ENCODE assay signal across 13 mouse cellular contexts in the genomic region with DNA sequence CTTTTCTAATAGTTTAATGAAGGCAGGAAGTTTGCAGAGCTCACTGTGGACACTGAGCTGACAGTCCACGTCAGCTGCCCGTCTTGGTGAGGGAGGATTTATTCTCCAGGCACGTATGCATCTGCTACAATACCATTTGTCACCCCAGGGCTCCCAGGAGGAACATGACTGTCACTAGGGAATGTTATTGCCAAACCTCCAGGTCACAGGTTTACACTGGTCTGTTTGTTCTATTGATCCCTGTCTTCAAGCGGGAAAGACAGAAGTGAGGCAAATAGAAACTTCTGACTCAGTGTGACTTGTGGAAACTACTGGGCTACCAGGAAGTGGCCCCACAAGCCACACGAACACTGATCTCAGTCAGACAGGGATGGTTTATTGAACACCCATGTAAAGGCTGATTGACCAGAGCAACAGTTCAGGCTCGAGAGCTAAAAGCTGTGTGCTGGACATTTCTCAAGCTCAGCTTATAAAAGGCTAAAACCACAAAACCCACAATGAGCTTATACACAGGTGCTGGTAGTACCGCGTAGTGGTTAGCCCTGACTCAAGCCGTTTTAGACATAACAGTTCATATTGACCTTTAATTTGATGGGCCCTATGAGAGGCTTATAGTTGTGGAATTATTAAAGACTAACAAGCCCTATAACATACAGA. TPM values are rescaled to one million over a fixed set of nuclear protein-coding genes. Genes with fewer than 3 reads are reported as not detected.
DNase-seq lines count a peak whose midpoint lies in the region; ATAC-seq and TF ChIP-seq lines count a peak whose summit lies in the region.
"Had no signal": no experiment of that assay in that cellular context is flagged by ENCODE, and none has a peak within 500 bp of the region (broad histone marks: within the 10 kb centered on the region; RNA-seq: fewer than 3 reads in every experiment).

No protein-coding gene starts in this region.

- no peak for ATAC-seq in hindbrain, embryonic 15.5 days (ENCODE audit: low FRiP score, low read depth)
- peak; percentile 83 for ATAC-seq in liver, embryonic 16.5 days (ENCODE audit: low read depth)
- ATAC-seq in forebrain, embryonic 12.5 days (ENCODE audit: low FRiP score), result no peak
- ATAC-seq: activated CD4-positive, CD25-positive, alpha-beta regulatory T cell, adult 4 months had no signal

- H3K36me3 ChIP-seq in hindbrain, embryonic 15.5 days, result no peaks in the 10 kb centered on the region
- H3K36me3 ChIP-seq in hindbrain, embryonic 10.5 days, result no peaks in the 10 kb centered on the region
- H3K36me3 ChIP-seq in liver, embryonic 16.5 days (ENCODE audit: control insufficient read depth, insufficient read depth), result no peaks in the 10 kb centered on the region
- no peaks in the 10 kb centered on the region for H3K36me3 ChIP-seq in forebrain, embryonic 12.5 days (replicated peaks)
- H3K36me3 ChIP-seq: kidney, embryonic 15.5 days had no signal

- H3K9me3 ChIP-seq in hindbrain, embryonic 15.5 days, result no peaks in the 10 kb centered on the region
- no peaks in the 10 kb centered on the region for H3K9me3 ChIP-seq in hindbrain, embryonic 10.5 days
- no peaks in the 10 kb centered on the region for H3K9me3 ChIP-seq in liver, embryonic 16.5 days (replicated peaks; ENCODE audit: control insufficient read depth, low read length)
- no peaks in the 10 kb centered on the region for H3K9me3 ChIP-seq in forebrain, embryonic 12.5 days
- H3K9me3 ChIP-seq: kidney, embryonic 15.5 days had no signal

- no peak for DNase-seq in hindbrain, embryonic 10.5 days (ENCODE audit: low spot score)
- peak; percentile 57 for DNase-seq in 3T3-L1 (ENCODE audit: low read depth, low spot score)
- no peak for DNase-seq in thymus, postnatal 25 days
- DNase-seq in right cerebral cortex, adult 18-20 months, result no peak
- DNase-seq: gastrocnemius, postnatal 25 days; lung, adult 18-20 months; spleen, adult 18-20 months had no signal

- H3K4me3 ChIP-seq in hindbrain, embryonic 15.5 days, result no peak overlapping the region
- no peak overlapping the region for H3K4me3 ChIP-seq in hindbrain, embryonic 10.5 days
- no peak overlapping the region for H3K4me3 ChIP-seq in bone marrow macrophage, adult 2 months (ENCODE audit: insufficient read depth, low read length)
- no peak overlapping the region for H3K4me3 ChIP-seq in liver, embryonic 16.5 days (ENCODE audit: low read depth, low read length)
- no peak overlapping the region for H3K4me3 ChIP-seq in forebrain, embryonic 12.5 days (replicated peaks)
- H3K4me3 ChIP-seq: kidney, embryonic 15.5 days had no signal

- no peaks in the 10 kb centered on the region for H3K27me3 ChIP-seq in hindbrain, embryonic 15.5 days
- no peaks in the 10 kb centered on the region for H3K27me3 ChIP-seq in hindbrain, embryonic 10.5 days (ENCODE audit: insufficient read depth, poor library complexity, severe bottlenecking)
- H3K27me3 ChIP-seq in liver, embryonic 16.5 days (ENCODE audit: control insufficient read depth, insufficient read depth, low read depth, low read length), result no peaks in the 10 kb centered on the region
- H3K27me3 ChIP-seq in forebrain, embryonic 12.5 days, result no peaks in the 10 kb centered on the region
- H3K27me3 ChIP-seq: kidney, embryonic 15.5 days had no signal

- H3K27ac ChIP-seq in hindbrain, embryonic 15.5 days (replicated peaks), result 0 out of 2 replicates have a peak overlapping the region, but pooled peaks have one; percentile 45
- no peak overlapping the region for H3K27ac ChIP-seq in hindbrain, embryonic 10.5 days
- H3K27ac ChIP-seq in bone marrow macrophage, adult 2 months (ENCODE audit: insufficient read depth, low read depth, low read length), result peak overlapping the region; percentile 64
- H3K27ac ChIP-seq in liver, embryonic 16.5 days (ENCODE audit: low read length), result peak overlapping the region; percentile 48
- H3K27ac ChIP-seq in forebrain, embryonic 12.5 days, result no peak overlapping the region
- H3K27ac ChIP-seq: kidney, embryonic 15.5 days had no signal

- peaks cover 6% of the 10 kb centered on the region for H3K4me1 ChIP-seq in hindbrain, embryonic 15.5 days (replicated peaks)
- no peaks in the 10 kb centered on the region; the same call in 1 of the 2 replicates for H3K4me1 ChIP-seq in hindbrain, embryonic 10.5 days (replicated peaks)
- H3K4me1 ChIP-seq in bone marrow macrophage, adult 2 months (ENCODE audit: control insufficient read depth, insufficient read depth, low read length), result peaks cover 37% of the 10 kb centered on the region
- H3K4me1 ChIP-seq in liver, embryonic 16.5 days (ENCODE audit: control insufficient read depth, low read depth, low read length), result no peaks in the 10 kb centered on the region
- no peaks in the 10 kb centered on the region; the same call in 1 of the 2 replicates for H3K4me1 ChIP-seq in forebrain, embryonic 12.5 days

- no peak for TF ChIP-seq POLR2A in bone marrow macrophage, adult 2 months (IDR thresholded peaks at IDR 0.05; ENCODE audit: borderline replicate concordance, low read depth, low read length)

- no peak for TF ChIP-seq CTCF in bone marrow macrophage, adult 2 months (IDR thresholded peaks at IDR 0.05; ENCODE audit: low read depth, low read length)

- H3K9ac ChIP-seq in hindbrain, embryonic 15.5 days, result no peak overlapping the region
- H3K9ac ChIP-seq in liver, embryonic 16.5 days (ENCODE audit: low read depth, low read length), result no peak overlapping the region
- H3K9ac ChIP-seq in forebrain, embryonic 12.5 days, result no peak overlapping the region
- H3K9ac ChIP-seq: kidney, embryonic 15.5 days had no signal

- H3K4me2 ChIP-seq in hindbrain, embryonic 15.5 days, result no peak overlapping the region
- H3K4me2 ChIP-seq in liver, embryonic 16.5 days (ENCODE audit: low read depth, low read length), result no peak overlapping the region
- no peak overlapping the region for H3K4me2 ChIP-seq in forebrain, embryonic 12.5 days
- H3K4me2 ChIP-seq: kidney, embryonic 15.5 days had no signal

- 56% methylated on average over 9 of the region's 9 CpGs for WGBS in hindbrain, embryonic 15.5 days
- 74% methylated on average over 9 of the region's 9 CpGs for whole genome bisulfite sequencing in hindbrain, embryonic 10.5 days
- 46% methylated on average over 9 of the region's 9 CpGs for WGBS in liver, embryonic 16.5 days (ENCODE audit: insufficient replicate concordance)
- 81% methylated on average over 9 of the region's 9 CpGs for WGBS in forebrain, embryonic 12.5 days

RNA-seq across cellular contexts. Expression of a gene that starts 49.1 kb away (rescaled TPM):
- 153 and 156 TPM in 2 replicates for polyA plus RNA-seq in hindbrain, embryonic 15.5 days (2015; fragmentation: Nextera tagmentation; extraction: Ambion mirVana)
- polyA plus RNA-seq in hindbrain, embryonic 10.5 days (2016; fragmentation: Nextera tagmentation; extraction: Ambion mirVana), result 198 and 220 TPM in 2 replicates
- polyA plus RNA-seq in bone marrow macrophage, adult 2 months (2012; ENCODE audit: insufficient read depth, insufficient read length, missing spikeins), result 129 and 131 TPM in 2 replicates
- 161 TPM in 2 replicates for polyA plus RNA-seq in liver, embryonic 16.5 days (2015; fragmentation: Nextera tagmentation; extraction: Ambion mirVana)
- polyA plus RNA-seq in forebrain, embryonic 12.5 days (2016; fragmentation: Nextera tagmentation; extraction: Ambion mirVana), result 200 and 213 TPM in 2 replicates

Comparison
In these comparisons a context has a peak if more than half of its experiments do, and no peak if none do; other contexts are left out.
1. H3K27ac ChIP-seq: peak in hindbrain, embryonic 15.5 days (single experiment), bone marrow macrophage, adult 2 months (single experiment) and liver, embryonic 16.5 days (single experiment); none in hindbrain, embryonic 10.5 days (single experiment) and forebrain, embryonic 12.5 days (single experiment).